ENCODE assay signal across 18 mouse cellular contexts in the genomic region with DNA sequence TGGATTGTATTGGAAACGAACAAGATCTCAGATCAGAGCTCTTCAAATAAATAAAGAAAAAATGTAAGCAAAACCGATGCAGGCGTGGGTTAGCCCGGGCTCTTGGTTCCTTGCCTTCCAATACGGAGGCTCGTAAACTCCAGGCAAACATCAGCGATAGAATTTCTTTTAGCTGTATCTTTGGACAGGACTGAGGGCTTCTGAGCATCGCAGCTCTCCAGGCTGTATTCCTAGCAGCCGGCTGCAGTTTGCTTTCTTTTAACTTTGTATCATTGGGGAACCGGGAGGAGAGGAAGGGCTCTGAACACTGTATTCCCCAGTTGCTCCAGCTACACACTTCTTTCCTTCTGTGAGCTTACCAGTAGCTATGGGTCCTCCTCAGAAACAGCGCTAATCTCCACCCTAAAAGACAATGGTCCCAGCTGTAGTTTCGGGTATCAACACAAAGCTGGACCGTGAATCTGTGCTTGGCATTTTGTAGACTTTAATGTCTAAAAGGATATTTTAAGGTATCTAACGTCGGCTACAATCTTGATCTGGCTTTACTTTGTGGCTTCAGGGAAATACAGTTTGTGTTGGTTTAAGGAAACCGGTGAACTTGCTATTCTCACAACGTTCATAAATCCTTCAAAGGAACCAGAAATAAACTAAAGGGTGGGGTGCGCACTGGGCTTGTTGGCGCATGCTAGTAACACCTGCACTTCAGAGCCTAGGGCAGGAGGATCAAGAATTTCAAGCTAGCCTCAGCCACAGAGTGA.
DNase-seq lines count a peak whose midpoint lies in the region; ATAC-seq lines count a peak whose summit lies in the region.
"Had no signal": no experiment of that assay in that cellular context is flagged by ENCODE, and none has a peak within 500 bp of the region (broad histone marks: within the 10 kb centered on the region; RNA-seq: fewer than 3 reads in every experiment).

No protein-coding gene starts in this region.

- DNase-seq in forebrain, embryonic 11.5 days (ENCODE audit: low spot score) = no peak
- peak; percentile 6 for DNase-seq in Muller cell, postnatal 12 days (ENCODE audit: inconsistent ontology term)
- no peak for DNase-seq in heart, postnatal 4 days
- no peak for DNase-seq in cerebellum, postnatal 14 days
- DNase-seq: adrenal gland, postnatal 25 days; cerebellum, adult 2 months; heart, adult 11 months; liver, embryonic 13.5 days; right cerebral cortex, postnatal 4 days had no signal

- H3K4me2 ChIP-seq in forebrain, embryonic 11.5 days (ENCODE audit: low read depth, low read length, severe bottlenecking) = peak overlapping the region; percentile 8; the same call in 1 of the 2 replicates
- no peak overlapping the region for H3K4me2 ChIP-seq in forebrain, embryonic 15.5 days (replicated peaks)
- H3K4me2 ChIP-seq in embryonic facial prominence, embryonic 15.5 days (replicated peaks) = peak overlapping the region; percentile 30; the same call in 1 of the 2 replicates
- 0 out of 2 replicates have a peak overlapping the region, but pooled peaks have one; percentile 1 for H3K4me2 ChIP-seq in limb, embryonic 15.5 days
- H3K4me2 ChIP-seq: heart, embryonic 15.5 days; hindbrain, embryonic 13.5 days; liver, embryonic 13.5 days; lung, embryonic 15.5 days had no signal

- H3K4me3 ChIP-seq in forebrain, embryonic 11.5 days (ENCODE audit: low read depth, low read length) = no peak overlapping the region
- no peak overlapping the region for H3K4me3 ChIP-seq in forebrain, embryonic 15.5 days
- no peak overlapping the region for H3K4me3 ChIP-seq in embryonic facial prominence, embryonic 15.5 days (replicated peaks)
- no peak overlapping the region for H3K4me3 ChIP-seq in limb, embryonic 15.5 days
- H3K4me3 ChIP-seq: heart, embryonic 15.5 days; hindbrain, embryonic 13.5 days; liver, embryonic 13.5 days; lung, embryonic 15.5 days had no signal

- peak overlapping the region; percentile 27 for H3K9ac ChIP-seq in forebrain, embryonic 11.5 days (ENCODE audit: low read length)
- no peak overlapping the region for H3K9ac ChIP-seq in forebrain, embryonic 15.5 days (replicated peaks)
- no peak overlapping the region for H3K9ac ChIP-seq in embryonic facial prominence, embryonic 15.5 days
- H3K9ac ChIP-seq in limb, embryonic 15.5 days = no peak overlapping the region
- H3K9ac ChIP-seq: heart, embryonic 15.5 days; hindbrain, embryonic 13.5 days; liver, embryonic 13.5 days; lung, embryonic 15.5 days had no signal

- no peaks in the 10 kb centered on the region for H3K36me3 ChIP-seq in forebrain, embryonic 11.5 days (ENCODE audit: control insufficient read depth, insufficient read depth, low read length)
- no peaks in the 10 kb centered on the region for H3K36me3 ChIP-seq in forebrain, embryonic 15.5 days
- H3K36me3 ChIP-seq in embryonic facial prominence, embryonic 15.5 days = no peaks in the 10 kb centered on the region
- H3K36me3 ChIP-seq in limb, embryonic 15.5 days = no peaks in the 10 kb centered on the region
- H3K36me3 ChIP-seq: heart, embryonic 15.5 days; hindbrain, embryonic 13.5 days; liver, embryonic 13.5 days; lung, embryonic 15.5 days had no signal

- peak overlapping the region; percentile 8; the same call in 1 of the 2 replicates for H3K27ac ChIP-seq in forebrain, embryonic 11.5 days (ENCODE audit: low read depth, low read length)
- H3K27ac ChIP-seq in forebrain, embryonic 15.5 days (replicated peaks) = no peak overlapping the region
- H3K27ac ChIP-seq in embryonic facial prominence, embryonic 15.5 days (replicated peaks) = peak overlapping the region; percentile 68
- peak overlapping the region; percentile 18 for H3K27ac ChIP-seq in limb, embryonic 15.5 days
- H3K27ac ChIP-seq: heart, embryonic 15.5 days; hindbrain, embryonic 13.5 days; liver, embryonic 13.5 days; lung, embryonic 15.5 days had no signal

- H3K9me3 ChIP-seq in forebrain, embryonic 11.5 days (ENCODE audit: control insufficient read depth, low read length) = no peaks in the 10 kb centered on the region
- H3K9me3 ChIP-seq in forebrain, embryonic 15.5 days = no peaks in the 10 kb centered on the region
- no peaks in the 10 kb centered on the region for H3K9me3 ChIP-seq in embryonic facial prominence, embryonic 15.5 days (replicated peaks)
- H3K9me3 ChIP-seq in limb, embryonic 15.5 days = no peaks in the 10 kb centered on the region
- H3K9me3 ChIP-seq: heart, embryonic 15.5 days; hindbrain, embryonic 13.5 days; liver, embryonic 13.5 days; lung, embryonic 15.5 days had no signal

- peaks cover 28% of the 10 kb centered on the region for H3K27me3 ChIP-seq in forebrain, embryonic 11.5 days (ENCODE audit: control insufficient read depth, insufficient read depth, low read length)
- H3K27me3 ChIP-seq in forebrain, embryonic 15.5 days = peaks cover 22% of the 10 kb centered on the region; the same call in 1 of the 2 replicates
- peaks cover 54% of the 10 kb centered on the region for H3K27me3 ChIP-seq in embryonic facial prominence, embryonic 15.5 days
- peaks cover 82% of the 10 kb centered on the region for H3K27me3 ChIP-seq in limb, embryonic 15.5 days

- H3K4me1 ChIP-seq in forebrain, embryonic 11.5 days (replicated peaks; ENCODE audit: control insufficient read depth, insufficient read depth, low read length) = peaks cover 27% of the 10 kb centered on the region
- H3K4me1 ChIP-seq in forebrain, embryonic 15.5 days = peaks cover 45% of the 10 kb centered on the region
- H3K4me1 ChIP-seq in embryonic facial prominence, embryonic 15.5 days = peaks cover 37% of the 10 kb centered on the region
- H3K4me1 ChIP-seq in limb, embryonic 15.5 days = peaks cover 27% of the 10 kb centered on the region

- ATAC-seq in forebrain, embryonic 11.5 days (replicated peaks; ENCODE audit: low FRiP score) = no peak
- no peak for ATAC-seq in forebrain, embryonic 15.5 days (replicated peaks)
- no peak for ATAC-seq in embryonic facial prominence, embryonic 15.5 days (ENCODE audit: insufficient number of reproducible peaks, low FRiP score, low TSS enrichment, low read depth)
- ATAC-seq in limb, embryonic 15.5 days (ENCODE audit: insufficient number of reproducible peaks, low FRiP score, low TSS enrichment, low read depth) = no peak
- ATAC-seq in erythroblast, adult 5-6 weeks (replicated peaks; ENCODE audit: low FRiP score, poor library complexity, severe bottlenecking) = no peak
- ATAC-seq: activated CD4-positive, CD25-positive, alpha-beta regulatory T cell, adult 4 months; Patski had no signal

- WGBS in forebrain, embryonic 11.5 days = 5% methylated on average over 19 of the region's 19 CpGs
- 10% methylated on average over 19 of the region's 19 CpGs for WGBS in forebrain, embryonic 15.5 days
- WGBS in embryonic facial prominence, embryonic 15.5 days = 2% methylated on average over 19 of the region's 19 CpGs
- WGBS in limb, embryonic 15.5 days = 2% methylated on average over 19 of the region's 19 CpGs
